Mouse (Mus musculus) CH12.LX (cell line): ENCODE data around the gene Gm44965. TPM values are rescaled to one million over a fixed set of nuclear protein-coding genes. Genes with fewer than 3 reads are reported as not detected.

Experiments
- DNase-seq: peaks from one replicate; pipeline ENCODE4 v3.0.0-alpha.2; 2013; ENCODE audit errors: extremely low read depth
- H3K27ac ChIP-seq: 2 replicates; pipeline ENCODE4 v1.5.1; 2012; ENCODE audit warnings: low read depth, mild to moderate bottlenecking, control low read depth, moderate library complexity; ENCODE audit not compliant: insufficient read depth
- H3K27me3 ChIP-seq: replicated peaks from 2 replicates; pipeline ENCODE3; 2012; ENCODE audit warnings: inconsistent platforms
- H3K36me3 ChIP-seq, 2 experiments: replicated peaks in 1 of 2; 2 replicates each; pipeline versions ENCODE3 to v1.6.1; 2012; ENCODE audit warnings: inconsistent platforms in 1 of 2, low read length in 1 of 2, mild to moderate bottlenecking in 1 of 2, mixed read lengths in 1 of 2, moderate library complexity in 1 of 2; ENCODE audit not compliant: control insufficient read depth in 1 of 2, insufficient read depth in 1 of 2
- H3K4me1 ChIP-seq, 2 experiments: 2 replicates each; pipeline ENCODE4 v1.6.1; 2012; ENCODE audit warnings: inconsistent platforms in 1 of 2, moderate library complexity in 1 of 2; ENCODE audit not compliant: insufficient read depth in 2 of 2, control insufficient read depth in 1 of 2
- H3K4me2 ChIP-seq: 2 replicates; pipeline ENCODE4 v1.6.1; 2012; ENCODE audit warnings: low read depth, mild to moderate bottlenecking, control low read depth; ENCODE audit not compliant: poor library complexity, insufficient read depth, severe bottlenecking
- H3K4me3 ChIP-seq, 3 experiments: fragments of 150-350 bp in 1 of 3; sonication (generic) in 1 of 3; replicated peaks in 1 of 3; 2 replicates each; pipeline versions ENCODE3 to v1.5.1; 2011 to 2012; ENCODE audit warnings: low read depth in 2 of 3, low read length in 2 of 3, mild to moderate bottlenecking in 2 of 3, moderate library complexity in 2 of 3, control low read depth in 1 of 3, improper control_type of control experiment in 1 of 3, inconsistent platforms in 1 of 3, mixed read lengths in 1 of 3; ENCODE audit not compliant: poor library complexity in 1 of 3
- H3K79me2 ChIP-seq: replicated peaks from 2 replicates; pipeline ENCODE4 v1.6.1; 2012; ENCODE audit warnings: mild to moderate bottlenecking, moderate library complexity; ENCODE audit not compliant: control insufficient read depth, poor library complexity, insufficient read depth, severe bottlenecking; ENCODE audit errors: extremely low read depth
- H3K9ac ChIP-seq: 2 replicates; pipeline ENCODE4 v1.6.1; 2012; ENCODE audit warnings: low read depth, mild to moderate bottlenecking, control low read depth, moderate library complexity; ENCODE audit not compliant: insufficient read depth
- H3K9me3 ChIP-seq: replicated peaks from 2 replicates; pipeline ENCODE3; 2012; ENCODE audit warnings: low read length, inconsistent platforms, mixed read lengths
- CHD1 ChIP-seq: IDR thresholded peaks from 2 replicates; pipeline ENCODE4 v1.6.1; 2012; ENCODE audit warnings: low read depth, low read length, improper control_type of control experiment, inconsistent platforms
- CHD2 ChIP-seq: IDR thresholded peaks from 2 replicates; pipeline ENCODE4 v1.6.1; 2011; ENCODE audit warnings: low read length, improper control_type of control experiment
- CTCF ChIP-seq, 2 experiments: IDR thresholded peaks in 1 of 2; conservative IDR thresholded peaks in 1 of 2; 2 replicates each; pipeline ENCODE4 v1.5.1; 2011 to 2012; ENCODE audit warnings: low read depth in 2 of 2, low read length in 2 of 2, improper control_type of control experiment in 1 of 2, inconsistent platforms in 1 of 2, mild to moderate bottlenecking in 1 of 2, moderate library complexity in 1 of 2
- E2F4 ChIP-seq: IDR thresholded peaks from 2 replicates; pipeline ENCODE4 v1.6.1; 2011; ENCODE audit warnings: low read depth, low read length, improper control_type of control experiment; ENCODE audit not compliant: insufficient replicate concordance
- JUN ChIP-seq: IDR thresholded peaks from 2 replicates; pipeline ENCODE4 v1.6.1; 2011; ENCODE audit warnings: low read depth, mild to moderate bottlenecking, low read length, improper control_type of control experiment, moderate library complexity; ENCODE audit not compliant: insufficient read depth
- KAT2A ChIP-seq: IDR thresholded peaks from 2 replicates; pipeline ENCODE4 v1.6.1; 2012; ENCODE audit warnings: low read length, improper control_type of control experiment, inconsistent platforms; ENCODE audit not compliant: insufficient replicate concordance
- MEF2A ChIP-seq: IDR thresholded peaks from 2 replicates; pipeline ENCODE4 v1.6.1; 2014; ENCODE audit warnings: low read depth, mild to moderate bottlenecking, inconsistent platforms, low read length, improper control_type of control experiment, borderline replicate concordance
- MYC ChIP-seq: IDR thresholded peaks from 2 replicates; pipeline ENCODE4 v1.6.1; 2011; ENCODE audit warnings: low read depth, mild to moderate bottlenecking, improper control_type of control experiment, low read length
- PAX5 ChIP-seq: IDR thresholded peaks from 2 replicates; pipeline ENCODE4 v1.6.1; 2012; ENCODE audit warnings: low read length, inconsistent platforms, mixed read lengths
- POLR2A ChIP-seq: IDR thresholded peaks from 2 replicates; pipeline ENCODE4 v1.6.1; 2011; ENCODE audit warnings: low read depth, mild to moderate bottlenecking, improper control_type of control experiment, low read length
- RAD21 ChIP-seq: IDR thresholded peaks from 2 replicates; pipeline ENCODE4 v1.6.1; 2011; ENCODE audit warnings: low read depth, mild to moderate bottlenecking, low read length, improper control_type of control experiment, moderate library complexity
- SMC3 ChIP-seq: IDR thresholded peaks from 2 replicates; pipeline ENCODE4 v1.6.1; 2011; ENCODE audit warnings: low read depth, low read length, improper control_type of control experiment
- ZMIZ1 ChIP-seq: IDR thresholded peaks from 2 replicates; pipeline ENCODE4 v1.6.1; 2012; ENCODE audit warnings: low read depth, mild to moderate bottlenecking, inconsistent platforms, low read length, improper control_type of control experiment
- ZNF384 ChIP-seq: IDR thresholded peaks from 2 replicates; pipeline ENCODE4 v1.6.1; 2012; ENCODE audit warnings: low read depth, low read length, improper control_type of control experiment, inconsistent platforms
- dilution Hi-C: fragments of 300-500 bp; cut with MboI; formaldehyde crosslinking; loops from 2 replicates; pipeline ENCODE4 v1.14.3; 2020; ENCODE audit warnings: low sequenced_read_pairs; ENCODE audit not compliant: extremely low pct_unique_long_range_greater_than_20kb, extremely low pct_ligation_motif_present
- in situ Hi-C: fragments of 300-500 bp; cut with MboI; formaldehyde crosslinking; loops from 3 replicates; pipeline ENCODE4 v1.14.3; 2019; ENCODE audit warnings: low sequenced_read_pairs, low pct_ligation_motif_present, low pct_unique_long_range_greater_than_20kb, mixed read lengths
- polyA plus RNA-seq: library from polyadenylated mRNA; unstranded; fragments of >175 nt; gene quantifications from 2 replicates; pipeline ENCODE4 v1.2.1, GENCODE M21; 2012; ENCODE audit warnings: low read depth; ENCODE audit not compliant: insufficient read length
- total RNA-seq, 2 experiments: library from RNA; depleted of rRNA; stranded (reverse); fragments of 300-350 nt in 1 of 2; fragments of >200 nt in 1 of 2; gene quantifications; 2 replicates each; pipeline ENCODE4 v1.2.3; 2012 to 2014

The Gm44965 gene
- total and polyA plus RNA-seq, 3 experiments: not detected

DNA sequence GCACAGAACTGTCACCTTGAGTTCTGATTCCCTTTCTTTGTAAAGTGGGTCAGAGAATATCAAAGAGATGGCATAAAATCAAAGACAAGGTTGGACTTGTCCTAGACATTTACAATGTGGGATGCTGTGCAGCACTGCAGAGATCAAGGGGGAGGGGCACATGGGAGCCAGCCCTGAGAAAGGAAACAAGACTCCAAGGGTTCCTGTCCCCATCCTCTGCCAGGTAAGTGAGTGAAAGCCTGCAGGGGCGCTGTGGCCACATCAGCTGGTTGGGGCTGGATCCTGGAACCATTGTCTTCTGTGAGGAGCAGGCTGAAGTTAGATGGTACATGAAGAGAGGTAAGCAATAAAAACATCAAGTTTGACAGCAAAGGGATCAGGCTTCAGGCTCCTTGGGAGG lies 29.7 kb downstream of the Gm44965 start:
- peak overlapping the region; percentile 93 for H3K9ac ChIP-seq
- no peak overlapping the region for H3K27ac ChIP-seq
- no peaks in the 10 kb centered on the region for H3K9me3 ChIP-seq
- no peaks in the 10 kb centered on the region for H3K27me3 ChIP-seq
- in situ Hi-C loops: no loop called here
- H3K79me2 ChIP-seq: no peaks in the 10 kb centered on the region
- dilution Hi-C loops: no loop called here
- peak overlapping the region; percentile 65 to 96 (median 84) for H3K4me3 ChIP-seq
- TF ChIP-seq POLR2A (no peak), PAX5 (no peak), RAD21 (peak; percentile 24), ZNF384 (no peak), MEF2A (no peak), SMC3 (0 out of 2 replicates have a peak, but pooled peaks have one; percentile 7), CHD1 (no peak), CHD2 (0 out of 2 replicates have a peak, but pooled peaks have one; percentile 19), MYC (no peak), ZMIZ1 (peak; percentile 22; the same call in 1 of the 2 replicates), CTCF (conservative IDR thresholded peaks at IDR 0.05 in 1 of 2, IDR thresholded peaks at IDR 0.05 in 1 of 2; ENCODE audit: low read depth in 2 of 2, low read length in 2 of 2) (peak in 1 of 2 experiments; percentile 56; a peak in 2 of 4 replicates)
- peaks cover 18 to 42% of the 10 kb centered on the region in 2 experiments for H3K36me3 ChIP-seq
- peaks cover 13 to 39% of the 10 kb centered on the region in 2 experiments for H3K4me1 ChIP-seq
- no peak for DNase-seq
- H3K4me2 ChIP-seq: peak overlapping the region; percentile 48

DNA sequence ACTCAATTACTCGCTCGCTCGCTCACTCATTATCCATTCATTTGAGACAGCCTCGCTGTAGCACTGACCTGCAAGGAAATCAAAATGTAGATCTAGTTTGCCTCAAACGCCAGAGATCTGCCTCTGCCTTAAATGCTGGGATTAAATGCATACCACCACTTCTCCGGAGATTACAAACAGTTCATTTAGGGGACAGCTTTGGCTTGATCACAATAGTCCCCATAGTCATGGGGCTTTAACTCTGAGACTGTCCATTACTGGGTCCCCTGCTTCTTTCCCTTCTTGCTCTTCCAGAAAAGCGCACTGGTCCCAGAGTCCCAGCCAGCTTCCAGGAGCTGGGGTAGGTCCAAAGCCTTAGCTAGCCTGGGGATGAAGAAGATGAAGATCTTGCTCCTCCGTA lies 32.7 kb downstream of the Gm44965 start, which contains the start of gene AI854703:
TSS of gene AI854703 (plus strand) at position 301 of the 400 bp plus-strand sequence.
- Histone ChIP-seq H3K36me3 (peaks cover 2 to 41% of the 10 kb centered on the region in 2 experiments), H3K9me3 (no peaks in the 10 kb centered on the region), H3K4me1 (peaks cover 10 to 28% of the 10 kb centered on the region in 2 experiments; a peak in 2 of 4 replicates), H3K79me2 (no peaks in the 10 kb centered on the region; the same call in 1 of the 2 replicates), H3K4me3 (peak within 1 kb of the TSS; percentile 55 to 65 (median 61)), H3K27ac (no peak within 1 kb of the TSS), H3K4me2 (peak within 1 kb of the TSS; percentile 61), H3K9ac (peak within 1 kb of the TSS; percentile 62), H3K27me3 (no peaks in the 10 kb centered on the region)
- in situ Hi-C loops: loop anchor here (5.0 to 25.0 kb wide), 2 partner anchors 69 to 336 kb away; partner anchors contain the start of gene Doxl2
- no peak for DNase-seq
- TF ChIP-seq E2F4 (no peak), JUN (no peak), KAT2A (no peak)
- dilution Hi-C loops: loop anchor here (25.0 kb wide), 1 partner anchor 136 kb away; the partner anchor contains the start of gene Gimap3
